Mouse (Mus musculus): ENCODE measurements around the gene Slc9a5. TPM values are rescaled to one million over a fixed set of nuclear protein-coding genes. Genes with fewer than 3 reads are reported as not detected.

Gene Slc9a5
- total RNA-seq, 4 experiments from 2014 or later = 28.9 to 30.7 (median 29.7) TPM

DNA sequence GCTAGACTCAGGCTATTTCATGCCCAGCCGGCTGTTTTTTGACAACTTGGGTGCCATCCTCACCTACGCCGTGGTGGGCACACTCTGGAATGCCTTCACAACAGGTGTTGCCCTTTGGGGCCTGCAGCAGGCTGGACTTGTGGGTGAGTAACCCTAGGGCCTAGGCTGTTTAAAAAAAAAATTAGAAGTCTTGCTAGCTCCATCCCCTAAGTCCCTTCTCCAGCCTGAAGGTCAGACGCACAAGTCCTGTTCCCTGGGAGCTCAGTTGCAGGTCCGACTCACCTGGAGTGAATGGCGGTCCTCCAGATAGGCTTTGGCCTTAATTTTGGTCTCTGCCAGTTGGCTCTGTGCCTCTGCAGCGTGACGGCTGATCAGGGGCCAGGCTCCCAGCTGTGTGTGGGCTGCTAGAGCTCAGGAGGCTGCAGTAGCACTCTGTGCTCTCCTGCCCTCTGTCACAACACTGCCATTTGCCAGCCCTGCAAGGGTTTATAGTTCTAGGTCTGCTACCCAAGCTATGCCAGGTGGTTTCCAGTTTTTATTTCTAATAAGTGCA, 5.0 kb downstream of the Slc9a5 start:
- DNase-seq (ENCODE audit: low spot score in 2 of 2) = no peak

GRCm38 (mm10) chr8:105354549-105354948, 5.9 kb downstream of the Slc9a5 start:
- DNase-seq (ENCODE audit: low spot score in 2 of 2) = no peak

- DNase-seq (ENCODE audit: low spot score in 2 of 2) = no peak
Observed at GRCm38 (mm10) chr8:105355179-105356024, 6.8 kb downstream of the Slc9a5 start.

GRCm38 (mm10) chr8:105356681-105357080, 8.0 kb downstream of the Slc9a5 start:
- DNase-seq (ENCODE audit: low spot score in 2 of 2) = no peak

GRCm38 (mm10) chr8:105359208-105359607, 10.6 kb downstream of the Slc9a5 start:
- no peak for DNase-seq (ENCODE audit: low spot score in 2 of 2)

- no peak for DNase-seq (ENCODE audit: low spot score in 2 of 2)
Observed at GRCm38 (mm10) chr8:105359646-105360045, 11.0 kb downstream of the Slc9a5 start.

DNA sequence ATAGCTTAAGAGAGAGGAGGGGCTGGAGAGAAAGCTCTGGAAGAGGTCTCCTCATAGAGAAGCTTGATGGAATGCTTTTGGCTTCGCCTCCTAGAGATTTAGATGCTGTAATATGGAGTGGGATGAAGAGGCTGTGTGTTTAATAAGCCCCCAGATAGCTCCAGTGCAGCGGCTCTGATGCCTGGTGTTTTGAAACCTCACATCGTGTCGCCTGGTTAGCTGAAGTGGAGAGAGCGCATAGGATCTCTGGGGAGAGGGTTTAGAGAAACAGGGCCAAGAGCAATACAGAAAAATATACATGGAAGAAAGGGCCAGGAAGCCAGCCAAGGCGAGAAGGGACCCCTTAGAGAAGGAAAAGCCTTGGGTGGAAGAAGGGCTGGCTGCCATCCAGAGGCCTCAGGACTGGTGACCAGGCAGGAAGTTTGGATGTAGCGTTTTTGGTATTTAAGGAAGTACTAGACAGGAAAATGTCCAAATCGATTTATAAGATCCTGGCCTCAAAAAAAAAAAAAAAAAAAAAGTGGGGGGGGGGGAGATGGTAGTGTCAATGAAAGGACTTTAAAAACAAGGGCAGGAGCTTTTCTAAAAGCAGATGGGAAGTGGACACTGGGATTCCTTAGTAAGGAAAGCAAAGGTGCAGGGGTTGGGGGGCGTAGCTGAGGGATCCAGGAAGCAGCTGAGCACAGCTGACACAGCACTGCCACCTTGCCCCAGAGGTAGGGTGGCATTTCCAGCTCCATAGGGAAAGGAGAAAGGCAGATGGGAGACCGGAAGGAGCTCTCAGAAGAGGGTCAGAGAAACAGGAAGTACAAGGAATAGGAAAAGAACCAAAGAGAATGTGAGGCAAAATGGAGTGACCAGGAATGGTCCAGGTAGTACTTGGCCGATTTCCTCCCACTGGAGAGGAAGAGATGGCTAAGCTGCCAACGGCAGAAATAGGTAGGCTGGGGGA, 13.4 kb downstream of the Slc9a5 start:
- no peak for DNase-seq (ENCODE audit: low spot score in 2 of 2)

DNA sequence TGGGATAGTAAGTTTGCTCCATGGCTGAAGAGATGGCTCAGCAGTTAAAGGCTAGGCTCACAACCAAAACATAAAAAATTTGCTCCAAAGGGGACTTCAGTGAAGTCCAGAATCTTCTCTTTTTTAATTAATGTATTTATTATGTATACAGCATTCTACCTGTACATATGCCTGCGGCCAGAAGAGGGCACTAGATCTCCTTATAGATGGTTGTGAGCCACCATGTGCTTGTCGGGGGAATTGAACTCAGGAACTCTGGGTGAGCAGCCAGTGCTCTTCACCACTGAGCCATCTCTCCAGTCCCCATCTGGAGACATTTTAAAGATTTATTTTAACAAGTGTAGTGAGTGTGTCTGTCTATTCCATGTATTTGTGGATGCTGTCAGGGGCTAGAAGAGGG, 18.5 kb downstream of the Slc9a5 start:
- DNase-seq (ENCODE audit: low spot score in 2 of 2) = no peak

DNA sequence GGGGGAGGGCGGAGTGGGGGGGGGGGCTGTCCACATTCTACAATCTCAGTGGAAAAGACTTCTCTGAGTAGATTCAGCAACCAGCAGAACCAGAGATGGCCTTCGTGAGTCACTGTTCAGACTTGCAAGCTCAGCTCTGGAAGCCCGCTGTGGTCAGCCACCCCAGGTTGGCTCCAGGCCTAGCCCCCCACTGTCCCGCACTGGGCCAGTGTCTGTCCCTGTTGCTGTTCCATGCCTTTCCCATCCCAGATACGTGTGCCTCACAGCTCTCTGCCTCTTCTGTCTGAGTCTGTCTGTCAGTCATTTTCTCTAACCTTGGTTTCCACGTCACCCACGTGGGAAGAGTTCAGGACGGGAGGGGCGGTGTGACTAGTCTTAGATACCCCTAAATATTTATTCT, 23.8 kb downstream of the Slc9a5 start:
- no peak for DNase-seq (ENCODE audit: low spot score in 2 of 2)

DNA sequence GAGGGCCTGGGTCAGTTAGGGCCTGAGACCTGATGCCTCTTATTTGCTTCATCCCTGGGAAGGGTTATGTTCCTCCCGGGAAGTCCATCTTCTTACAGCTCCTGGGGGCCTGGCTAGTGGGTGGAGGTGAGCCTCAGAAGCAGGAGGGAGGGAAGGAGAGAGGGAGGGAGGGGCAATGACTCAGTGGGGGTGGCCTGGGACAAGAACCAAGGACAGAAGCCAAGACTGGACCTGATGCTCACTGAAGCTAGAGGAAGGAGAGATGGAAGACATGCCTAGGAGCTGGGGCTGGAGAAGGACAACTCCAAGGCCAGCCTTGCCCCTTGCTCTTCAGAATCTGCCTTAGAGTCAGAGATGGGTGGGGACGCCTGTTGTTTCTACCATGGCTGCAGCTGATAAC, 24.4 kb downstream of the Slc9a5 start, which contains the start of gene Plekhg4:
Plekhg4 (plus strand) TSS at position 243 of the 400 bp plus-strand sequence.
- no peak for DNase-seq (ENCODE audit: low spot score in 2 of 2)

GRCm38 (mm10) chr8:105374513-105374966, 25.9 kb downstream of the Slc9a5 start:
- DNase-seq (ENCODE audit: low spot score in 2 of 2) = no peak

DNA sequence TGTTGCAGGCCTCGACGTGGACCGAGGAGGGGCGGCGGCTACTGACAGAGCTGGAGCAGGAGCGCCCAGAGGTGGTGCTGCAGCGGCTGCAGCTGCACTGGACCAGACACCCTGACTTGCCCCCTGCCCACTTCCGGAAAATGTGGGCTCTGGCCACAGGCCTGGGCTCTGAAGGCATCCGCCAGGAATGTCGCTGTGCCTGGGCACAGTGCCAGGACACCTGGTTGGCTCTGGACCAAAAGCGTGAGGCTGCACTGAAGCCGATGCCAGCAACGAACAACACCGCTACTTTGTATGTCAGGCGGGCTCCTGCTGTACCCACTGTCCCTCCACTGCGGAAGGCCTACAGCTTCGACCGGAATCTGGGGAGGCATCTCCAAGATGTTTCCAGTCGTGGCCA, 30.0 kb downstream of the Slc9a5 start:
- no peak for DNase-seq (ENCODE audit: low spot score in 2 of 2)

- DNase-seq (ENCODE audit: low spot score in 2 of 2) = no peak
Observed at GRCm38 (mm10) chr8:105380308-105380707, 31.7 kb downstream of the Slc9a5 start.

- no peak for DNase-seq (ENCODE audit: low spot score in 2 of 2)
Observed at GRCm38 (mm10) chr8:105384070-105384469, 35.4 kb downstream of the Slc9a5 start.

- DNase-seq (ENCODE audit: low spot score in 2 of 2) = no peak
Observed at GRCm38 (mm10) chr8:105387151-105387550, 38.5 kb downstream of the Slc9a5 start.

- no peak for DNase-seq (ENCODE audit: low spot score in 2 of 2)
Observed at GRCm38 (mm10) chr8:105389096-105389495, 40.5 kb downstream of the Slc9a5 start.

DNA sequence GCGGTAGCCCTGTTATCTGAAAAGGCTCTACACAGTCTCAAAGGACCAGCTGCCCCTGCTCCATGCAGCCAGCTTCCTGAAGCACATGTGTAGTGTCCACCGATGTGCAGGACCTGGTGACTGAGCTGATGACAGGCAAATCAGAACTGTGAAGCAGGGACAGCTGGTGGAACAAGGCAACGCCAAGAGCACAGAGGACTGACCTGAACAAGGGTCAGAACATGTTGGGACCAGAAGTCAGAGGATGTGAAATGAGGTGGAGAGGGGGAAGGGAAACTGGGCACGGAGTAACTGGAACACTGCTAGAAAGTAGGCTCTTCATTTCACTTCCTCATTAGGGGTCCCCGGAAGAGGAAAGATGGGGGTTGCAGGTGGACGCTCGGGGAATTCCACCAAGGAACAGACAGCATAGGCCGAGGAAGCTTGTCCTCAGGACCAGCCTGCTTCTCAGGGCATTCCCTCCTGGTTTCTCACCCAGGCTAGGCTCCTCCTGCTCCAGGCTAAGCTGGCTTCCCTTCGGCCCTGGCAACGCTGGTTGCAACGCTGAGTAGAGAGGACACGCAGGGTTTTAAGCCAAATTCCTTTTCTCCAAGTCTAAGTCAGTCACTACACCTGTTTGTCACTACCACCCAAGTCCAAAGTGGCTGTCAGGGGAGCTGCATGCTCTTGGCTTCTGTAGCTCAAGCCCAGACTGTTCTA, 44.6 kb downstream of the Slc9a5 start:
- no peak for DNase-seq (ENCODE audit: low spot score in 2 of 2)

- no peak for DNase-seq (ENCODE audit: low spot score in 2 of 2)
Observed at GRCm38 (mm10) chr8:105393915-105394314, 45.3 kb downstream of the Slc9a5 start.

DNA sequence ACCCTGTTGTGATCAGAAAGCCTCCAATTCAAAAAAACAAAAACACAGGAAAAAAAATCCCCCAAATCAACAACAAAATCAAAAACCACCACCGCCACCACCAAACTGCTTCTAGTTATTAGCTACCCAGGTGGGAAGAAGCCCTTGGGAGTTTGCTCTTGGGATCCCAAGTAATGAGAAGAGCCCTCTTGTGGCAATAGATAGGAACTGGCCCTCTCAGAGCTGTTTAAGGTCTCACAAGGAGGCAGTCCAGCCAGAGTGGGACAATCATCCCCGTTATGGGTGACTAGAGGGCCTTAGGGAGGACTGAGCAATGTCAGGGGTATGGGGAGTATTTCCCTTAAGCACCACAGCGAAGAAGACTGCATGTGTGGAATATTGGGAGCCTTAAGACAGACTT, 49.1 kb downstream of the Slc9a5 start:
- no peak for DNase-seq (ENCODE audit: low spot score in 2 of 2)

DNA sequence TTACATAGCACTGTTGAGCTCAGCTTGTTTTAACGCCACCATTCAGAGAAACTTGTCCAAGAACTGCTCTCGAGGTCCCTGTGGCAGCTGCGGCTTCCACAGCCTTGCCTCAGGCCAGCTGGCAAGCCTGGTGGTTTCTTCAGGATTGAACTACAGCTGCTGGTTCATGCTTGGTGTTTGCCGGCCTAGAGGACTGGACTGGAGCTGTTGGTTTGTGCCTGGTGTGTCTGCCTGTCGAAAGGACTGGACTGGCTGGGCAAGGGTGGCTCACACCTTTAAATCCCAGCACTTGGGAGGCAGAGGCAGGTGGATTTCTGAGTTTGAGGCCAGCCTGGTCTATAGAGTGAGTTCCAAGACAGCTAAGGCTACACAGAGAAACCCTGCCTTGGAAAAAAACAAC, 51.4 kb downstream of the Slc9a5 start:
- DNase-seq (ENCODE audit: low spot score in 2 of 2) = no peak

DNA sequence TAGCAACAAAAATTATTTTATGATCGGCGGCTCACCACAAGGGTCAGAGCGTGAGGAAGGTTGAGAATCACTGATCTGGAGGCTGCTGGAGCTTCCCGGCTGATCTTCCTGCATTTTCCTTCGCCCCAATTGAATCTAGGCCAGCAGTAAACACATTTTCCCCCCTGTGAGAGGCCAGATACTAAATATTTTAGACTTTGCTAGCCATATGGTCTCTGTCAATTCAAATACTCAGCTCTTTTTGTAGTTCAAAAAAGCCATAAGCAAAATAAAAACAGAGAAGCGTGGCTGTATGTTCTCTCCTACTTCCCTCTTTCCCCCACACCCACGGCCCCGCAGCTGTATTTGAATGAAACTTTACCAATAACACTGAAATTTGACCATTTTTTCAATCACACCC, 54.8 kb downstream of the Slc9a5 start:
- no peak for DNase-seq (ENCODE audit: low spot score in 2 of 2)
